Mouse (Mus musculus): ENCODE data around the gene Cacng2.

GRCm38 (mm10) chr15:78082841-78083572 is 36.8 kb downstream of the Cacng2 start:
- TF ChIP-seq CTCF (IDR thresholded peaks at IDR 0.05; ENCODE audit: low read depth), result no peak
- TF ChIP-seq EP300 (IDR thresholded peaks at IDR 0.05; ENCODE audit: low read depth), result no peak
